ENCODE assay signal across 14 mouse cellular contexts in the genomic region with DNA sequence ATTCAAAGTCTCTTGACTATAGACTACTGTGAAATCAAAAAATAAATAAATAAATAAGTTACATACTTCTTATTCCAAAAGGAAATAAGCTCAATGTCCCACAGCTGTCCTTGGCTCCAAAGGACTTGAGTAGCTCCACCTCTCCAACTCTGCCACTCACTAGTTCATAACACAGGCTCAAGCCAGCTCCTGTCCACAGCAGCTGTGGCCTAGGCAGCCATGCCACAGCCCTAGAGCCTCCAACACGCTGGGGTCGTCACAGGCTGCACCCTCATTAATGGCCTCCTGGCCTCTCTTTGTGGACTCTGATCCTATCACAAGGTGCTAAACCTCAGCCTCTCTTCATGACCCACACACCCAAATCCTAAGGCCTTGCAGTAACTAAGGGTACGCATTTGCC.
"Had no signal": no experiment of that assay in that cellular context is flagged by ENCODE, and none has a peak within 500 bp of the region (broad histone marks: within the 10 kb centered on the region; RNA-seq: fewer than 3 reads in every experiment).

No protein-coding gene starts in this region.

- DNase-seq: liver, embryonic 13.5 days; liver, postnatal 0 days; right cerebral cortex, postnatal 14 days; thymus, adult 2 months; thymus, postnatal 25 days had no signal

- H3K4me3 ChIP-seq: limb, embryonic 15.5 days; liver, embryonic 13.5 days; lung, embryonic 15.5 days; megakaryocyte, embryonic 14.5 days; midbrain, embryonic 15.5 days; neural tube, embryonic 13.5 days; stomach, embryonic 15.5 days had no signal

- H3K4me1 ChIP-seq: megakaryocyte, embryonic 14.5 days; midbrain, embryonic 15.5 days had no signal

- H3K9me3 ChIP-seq: limb, embryonic 15.5 days; liver, embryonic 13.5 days; lung, embryonic 15.5 days; megakaryocyte, embryonic 14.5 days; midbrain, embryonic 15.5 days; neural tube, embryonic 13.5 days; stomach, embryonic 15.5 days had no signal

- ATAC-seq: inflammation-experienced regulatory T-cells, adult 6 months; liver, postnatal 0 days; midbrain, embryonic 15.5 days had no signal

- H3K27me3 ChIP-seq: limb, embryonic 15.5 days; liver, embryonic 13.5 days; lung, embryonic 15.5 days; midbrain, embryonic 15.5 days; neural tube, embryonic 13.5 days; stomach, embryonic 15.5 days had no signal

- H3K9ac ChIP-seq: limb, embryonic 15.5 days; liver, embryonic 13.5 days; liver, postnatal 0 days; lung, embryonic 15.5 days; midbrain, embryonic 15.5 days; neural tube, embryonic 13.5 days; stomach, embryonic 15.5 days had no signal

- H3K27ac ChIP-seq: limb, embryonic 15.5 days; liver, embryonic 13.5 days; lung, embryonic 15.5 days; macrophage; midbrain, embryonic 15.5 days; neural tube, embryonic 13.5 days; stomach, embryonic 15.5 days had no signal

- H3K4me2 ChIP-seq: limb, embryonic 15.5 days; liver, embryonic 13.5 days; lung, embryonic 15.5 days; midbrain, embryonic 11.5 days; midbrain, embryonic 15.5 days; neural tube, embryonic 13.5 days; stomach, embryonic 15.5 days had no signal

- H3K36me3 ChIP-seq: liver, embryonic 13.5 days; lung, embryonic 15.5 days; midbrain, embryonic 15.5 days; neural tube, embryonic 13.5 days; stomach, embryonic 15.5 days had no signal
